9 mouse cellular contexts compared by ENCODE assay signal in the genomic region with DNA sequence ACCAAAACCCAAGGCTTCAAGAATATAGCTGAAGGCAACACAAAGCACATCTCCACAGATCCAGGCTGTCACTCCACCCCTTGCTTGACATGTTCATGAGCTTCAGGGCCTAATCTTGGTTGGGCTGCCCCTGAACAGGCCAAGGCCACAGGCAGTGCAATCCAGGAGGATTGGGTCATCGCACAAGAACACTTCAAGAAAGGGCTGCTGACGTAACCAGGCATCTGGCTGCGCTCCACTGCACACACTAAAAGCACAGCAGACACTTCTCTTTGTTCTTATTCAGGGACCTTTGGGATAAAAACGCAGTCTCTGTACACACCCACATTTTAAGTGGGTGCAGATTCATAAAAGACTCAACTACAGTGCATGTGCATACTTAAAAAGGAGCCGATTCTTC. TPM values are rescaled to one million over a fixed set of nuclear protein-coding genes. Genes with fewer than 3 reads are reported as not detected.
DNase-seq lines count a peak whose midpoint lies in the region; ATAC-seq and TF ChIP-seq lines count a peak whose summit lies in the region.
"Had no signal": no experiment of that assay in that cellular context is flagged by ENCODE, and none has a peak within 500 bp of the region (broad histone marks: within the 10 kb centered on the region; RNA-seq: fewer than 3 reads in every experiment).

No protein-coding gene starts in this region.

- no peaks in the 10 kb centered on the region; the same call in 1 of the 2 replicates for H3K4me1 ChIP-seq in embryonic facial prominence, embryonic 10.5 days
- H3K4me1 ChIP-seq in liver, postnatal 0 days (ENCODE audit: insufficient read depth) = no peaks in the 10 kb centered on the region
- no peaks in the 10 kb centered on the region for H3K4me1 ChIP-seq in intestine, postnatal 0 days (replicated peaks; ENCODE audit: control insufficient read depth, insufficient read depth, low read length)

- no peak overlapping the region for H3K4me2 ChIP-seq in liver, postnatal 0 days (ENCODE audit: low read depth, low read length)
- H3K4me2 ChIP-seq in intestine, postnatal 0 days (replicated peaks; ENCODE audit: low read depth) = no peak overlapping the region
- H3K4me2 ChIP-seq: neural tube, embryonic 12.5 days had no signal

- H3K9ac ChIP-seq in liver, postnatal 0 days (replicated peaks) = no peak overlapping the region
- H3K9ac ChIP-seq in intestine, postnatal 0 days (ENCODE audit: low read depth, low read length) = no peak overlapping the region
- H3K9ac ChIP-seq: neural tube, embryonic 12.5 days had no signal

- ATAC-seq in liver, postnatal 0 days = no peak
- ATAC-seq in intestine, postnatal 0 days = no peak
- ATAC-seq: intestine, embryonic 16.5 days had no signal

- TF ChIP-seq EP300 in liver, postnatal 0 days (IDR thresholded peaks at IDR 0.05; ENCODE audit: low read depth) = no peak

- 63% methylated on average over 5 of the region's 5 CpGs for WGBS in embryonic facial prominence, embryonic 10.5 days
- 68% methylated on average over 5 of the region's 5 CpGs for WGBS in liver, postnatal 0 days (ENCODE audit: insufficient replicate concordance)
- 64% methylated on average over 5 of the region's 5 CpGs for WGBS in intestine, postnatal 0 days

- no peak for TF ChIP-seq CTCF in liver, postnatal 0 days (IDR thresholded peaks at IDR 0.05; ENCODE audit: low read depth)
- no peak for TF ChIP-seq CTCF in intestine, postnatal 0 days (IDR thresholded peaks at IDR 0.05; ENCODE audit: low read depth)

- no peaks in the 10 kb centered on the region for H3K27me3 ChIP-seq in embryonic facial prominence, embryonic 10.5 days (replicated peaks; ENCODE audit: low read depth, poor library complexity, severe bottlenecking)
- 0 out of 2 replicates have a peak, but pooled peaks cover 8% of the 10 kb centered on the region for H3K27me3 ChIP-seq in liver, postnatal 0 days (ENCODE audit: insufficient read depth, low read length)
- H3K27me3 ChIP-seq in intestine, postnatal 0 days (replicated peaks; ENCODE audit: control insufficient read depth, insufficient read depth, low read length) = no peaks in the 10 kb centered on the region
- H3K27me3 ChIP-seq: neural tube, embryonic 12.5 days had no signal

- peak; percentile 78 for DNase-seq in ovary, adult 18-20 months (ENCODE audit: low spot score)
- no peak for DNase-seq in ovary, postnatal 10 days (ENCODE audit: low spot score)
- DNase-seq in embryonic facial prominence, embryonic 10.5 days (ENCODE audit: low spot score) = peak; percentile 15
- peak; percentile 67 to 76 for DNase-seq in kidney, postnatal 36 days
- peak; percentile 11 to 25 for DNase-seq in right cerebral cortex, postnatal 36 days (ENCODE audit: low spot score in 2 of 2)
- no peak for DNase-seq in liver, postnatal 0 days

- no peaks in the 10 kb centered on the region for H3K9me3 ChIP-seq in embryonic facial prominence, embryonic 10.5 days
- no peaks in the 10 kb centered on the region for H3K9me3 ChIP-seq in liver, postnatal 0 days (ENCODE audit: low read length)
- H3K9me3 ChIP-seq in intestine, postnatal 0 days (ENCODE audit: control insufficient read depth) = no peaks in the 10 kb centered on the region
- H3K9me3 ChIP-seq: neural tube, embryonic 12.5 days had no signal

- H3K4me3 ChIP-seq in embryonic facial prominence, embryonic 10.5 days = no peak overlapping the region
- H3K4me3 ChIP-seq in liver, postnatal 0 days (ENCODE audit: low read depth, low read length) = no peak overlapping the region
- H3K4me3 ChIP-seq in intestine, postnatal 0 days (ENCODE audit: low read depth, low read length) = no peak overlapping the region
- H3K4me3 ChIP-seq: neural tube, embryonic 12.5 days had no signal

- H3K36me3 ChIP-seq in embryonic facial prominence, embryonic 10.5 days (replicated peaks) = no peaks in the 10 kb centered on the region
- no peaks in the 10 kb centered on the region for H3K36me3 ChIP-seq in liver, postnatal 0 days (replicated peaks; ENCODE audit: insufficient read depth, low read length)
- H3K36me3 ChIP-seq in intestine, postnatal 0 days (ENCODE audit: control insufficient read depth, insufficient read depth) = no peaks in the 10 kb centered on the region
- H3K36me3 ChIP-seq: neural tube, embryonic 12.5 days had no signal

- H3K27ac ChIP-seq in embryonic facial prominence, embryonic 10.5 days (replicated peaks) = no peak overlapping the region
- no peak overlapping the region for H3K27ac ChIP-seq in liver, postnatal 0 days (ENCODE audit: low read depth)
- H3K27ac ChIP-seq in intestine, postnatal 0 days (ENCODE audit: low read depth, low read length) = no peak overlapping the region
- H3K27ac ChIP-seq: neural tube, embryonic 12.5 days had no signal

RNA-seq across cellular contexts. Expression of a gene that starts 26.0 kb away (rescaled TPM):
- polyA plus RNA-seq in embryonic facial prominence, embryonic 10.5 days (2016; fragmentation: Nextera tagmentation; extraction: Ambion mirVana) = 9.8 and 10.2 TPM in 2 replicates
- 0.90 and 1.1 TPM in 2 replicates for polyA plus RNA-seq in liver, postnatal 0 days (2015; fragmentation: Nextera tagmentation; extraction: Ambion mirVana)
- 23.3 and 24.3 TPM in 2 replicates for polyA plus RNA-seq in intestine, postnatal 0 days (2015; fragmentation: Nextera tagmentation; extraction: Ambion mirVana)

RNA-seq across cellular contexts. Expression of a gene that starts 58.7 kb away (rescaled TPM):
- polyA plus RNA-seq in embryonic facial prominence, embryonic 10.5 days (2016; fragmentation: Nextera tagmentation; extraction: Ambion mirVana) = 52.7 and 56.3 TPM in 2 replicates
- polyA plus RNA-seq in liver, postnatal 0 days (2015; fragmentation: Nextera tagmentation; extraction: Ambion mirVana) = 9.3 and 10.9 TPM in 2 replicates
- 14.8 and 15.2 TPM in 2 replicates for polyA plus RNA-seq in intestine, postnatal 0 days (2015; fragmentation: Nextera tagmentation; extraction: Ambion mirVana)

Comparison
In these comparisons a context has a peak if more than half of its experiments do, and no peak if none do; other contexts are left out.
1. DNase-seq: peak in ovary, adult 18-20 months (single experiment), embryonic facial prominence, embryonic 10.5 days (single experiment), kidney, postnatal 36 days (2 of 2) and right cerebral cortex, postnatal 36 days (2 of 2); none in ovary, postnatal 10 days (single experiment) and liver, postnatal 0 days (single experiment).